Mouse (Mus musculus): Measurements from ENCODE around the gene Rbms2.

Gene Rbms2

GRCm38 (mm10) chr10:128140236-128140952, 39.7 kb downstream of the Rbms2 start:
- DNase-seq (ENCODE audit: low spot score in 2 of 2) = peak; percentile 29 to 45

- DNase-seq (ENCODE audit: low spot score in 2 of 2) = no peak
Measured at GRCm38 (mm10) chr10:128135374-128135773, 44.7 kb downstream of the Rbms2 start.

GRCm38 (mm10) chr10:128133650-128134332, 46.3 kb downstream of the Rbms2 start:
- no peak for DNase-seq (ENCODE audit: low spot score in 2 of 2)

- DNase-seq (ENCODE audit: low spot score in 2 of 2) = no peak
Measured at GRCm38 (mm10) chr10:128131812-128132211, 48.3 kb downstream of the Rbms2 start.

GRCm38 (mm10) chr10:128131297-128131696, 48.8 kb downstream of the Rbms2 start:
- DNase-seq (ENCODE audit: low spot score in 2 of 2) = no peak

GRCm38 (mm10) chr10:128128143-128128542, 52.0 kb downstream of the Rbms2 start:
- no peak for DNase-seq (ENCODE audit: low spot score in 2 of 2)

GRCm38 (mm10) chr10:128127497-128127896, 52.6 kb downstream of the Rbms2 start:
- DNase-seq (ENCODE audit: low spot score in 2 of 2) = no peak

GRCm38 (mm10) chr10:128125951-128126350, 54.1 kb downstream of the Rbms2 start:
- no peak for DNase-seq (ENCODE audit: low spot score in 2 of 2)

- DNase-seq (ENCODE audit: low spot score in 2 of 2) = no peak
Measured at GRCm38 (mm10) chr10:128124831-128125230, 55.3 kb downstream of the Rbms2 start.

- no peak for DNase-seq (ENCODE audit: low spot score in 2 of 2)
Measured at GRCm38 (mm10) chr10:128123833-128124232, 56.3 kb downstream of the Rbms2 start.

- DNase-seq (ENCODE audit: low spot score in 2 of 2) = no peak
Measured at GRCm38 (mm10) chr10:128111227-128111626, 68.9 kb downstream of the Rbms2 start.

- no peak for DNase-seq (ENCODE audit: low spot score in 2 of 2)
Measured at GRCm38 (mm10) chr10:128110103-128110761, 69.9 kb downstream of the Rbms2 start.

GRCm38 (mm10) chr10:128097587-128097971, 82.5 kb downstream of the Rbms2 start:
- DNase-seq (ENCODE audit: low spot score in 2 of 2) = peak; percentile 42 to 61

GRCm38 (mm10) chr10:128096693-128097586, 83.2 kb downstream of the Rbms2 start:
- peak; percentile 74 for DNase-seq (ENCODE audit: low spot score in 2 of 2)

GRCm38 (mm10) chr10:128096313-128096692, 83.8 kb downstream of the Rbms2 start:
- no peak for DNase-seq (ENCODE audit: low spot score in 2 of 2)

- no peak for DNase-seq (ENCODE audit: low spot score in 2 of 2)
Measured at GRCm38 (mm10) chr10:128095003-128095636, 85.0 kb downstream of the Rbms2 start.

- DNase-seq (ENCODE audit: low spot score in 2 of 2) = peak; percentile 95 to 97
Measured at GRCm38 (mm10) chr10:128094340-128094968, 85.6 kb downstream of the Rbms2 start.

GRCm38 (mm10) chr10:128093496-128094294, 86.4 kb downstream of the Rbms2 start:
- peak; percentile 49 to 64 for DNase-seq (ENCODE audit: low spot score in 2 of 2)

GRCm38 (mm10) chr10:128092506-128093495, 87.3 kb downstream of the Rbms2 start:
- DNase-seq (ENCODE audit: low spot score in 2 of 2) = peak; percentile 87 to 88

Measured in spleen, postnatal 36 days (tissue).